Mouse (Mus musculus): Measurements from ENCODE around the gene Olfr1496. TPM values are rescaled to one million over a fixed set of nuclear protein-coding genes. Genes with fewer than 3 reads are reported as not detected.

Olfr1496 gene
- polyA plus RNA-seq (2015; fragmentation: Nextera tagmentation; extraction: Ambion mirVana): not detected in 2 replicates

DNA sequence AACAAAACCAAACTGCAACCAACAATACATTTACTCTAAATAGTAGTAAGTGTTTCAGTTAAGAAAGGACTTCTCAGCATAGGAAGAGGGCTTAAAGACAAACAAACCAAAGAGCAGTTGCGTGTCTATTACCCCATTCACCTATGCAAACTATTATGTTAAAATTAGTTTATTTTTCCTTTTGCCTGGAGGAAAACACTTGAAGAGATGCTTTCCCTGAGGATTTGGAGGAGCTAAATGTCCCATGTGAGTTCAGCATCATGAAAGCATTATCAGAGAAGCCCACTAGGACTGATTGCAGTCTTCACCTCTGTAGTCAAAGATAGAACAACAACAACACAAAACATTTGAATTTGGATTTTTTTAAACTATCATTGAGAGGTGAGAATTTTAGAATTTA lies at the start of gene Olfr1496:
Gene Olfr1496, plus strand, starts transcription at position 301 of the 400 bp plus-strand sequence.

DNA sequence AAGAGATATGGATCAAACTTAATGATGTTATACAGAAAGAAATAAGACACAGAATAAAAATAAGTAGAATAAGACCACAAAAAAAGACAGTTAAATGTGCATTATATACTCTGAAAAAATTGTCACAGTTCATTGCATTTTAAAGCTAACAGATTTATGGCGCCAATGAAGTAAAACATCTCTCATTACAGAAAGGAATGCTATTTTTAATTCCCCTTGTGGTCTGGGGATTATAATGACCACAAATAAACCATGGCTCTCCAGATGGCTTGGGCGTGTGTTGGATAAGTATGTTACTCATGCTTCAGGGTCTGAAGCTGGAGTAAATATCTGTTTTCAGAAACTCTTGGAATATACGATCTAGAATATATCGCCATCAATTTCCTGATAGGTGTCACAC lies 38.2 kb upstream of the Olfr1496 start, which contains the start of gene Olfr1494:
Gene Olfr1494, plus strand, starts transcription at position 301 of the 400 bp plus-strand sequence.

DNA sequence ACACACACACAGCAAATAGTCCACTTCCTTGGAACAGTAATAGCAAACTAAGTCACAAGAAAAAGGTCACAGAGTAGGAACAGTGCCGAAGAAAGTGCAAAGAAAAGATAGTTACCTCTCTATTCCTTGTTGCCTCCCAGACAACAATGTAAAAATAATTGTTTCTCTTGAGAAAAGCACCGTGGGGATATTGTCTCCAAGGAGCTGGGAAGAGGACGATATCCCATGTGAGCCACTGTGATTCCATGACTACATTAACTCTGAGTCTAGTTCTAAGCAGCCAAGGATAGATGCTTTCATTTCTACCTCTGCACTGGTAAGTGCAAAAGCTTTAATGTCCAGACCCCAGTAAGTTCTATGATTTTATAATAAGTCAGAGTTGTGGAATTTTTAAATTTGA lies 13.4 kb upstream of the Olfr1496 start, which contains the start of gene Olfr1495:
Gene Olfr1495, plus strand, starts transcription at position 301 of the 400 bp plus-strand sequence.

DNA sequence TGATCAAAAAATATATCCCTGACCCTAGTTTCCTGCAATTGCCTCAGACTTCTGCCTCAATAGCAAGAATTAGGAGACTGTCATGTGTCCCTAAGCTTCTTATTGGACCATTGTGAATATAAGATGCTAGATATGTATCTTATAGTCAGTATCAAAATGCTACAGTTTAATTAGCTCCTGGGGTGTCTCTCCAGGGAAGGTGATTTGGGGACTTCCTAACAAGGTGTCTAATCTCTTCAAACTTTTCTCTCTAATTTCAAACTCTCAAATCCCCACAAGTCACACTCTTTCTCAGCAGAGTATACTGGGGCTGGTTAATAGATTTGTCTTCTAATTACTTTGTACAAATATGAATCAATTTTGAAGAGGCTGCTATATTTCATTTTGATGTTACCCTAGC lies 20.4 kb downstream of the Olfr1496 start, which contains the start of gene Olfr1497:
Gene Olfr1497, minus strand, starts transcription at position 101 of the 400 bp plus-strand sequence.

DNA sequence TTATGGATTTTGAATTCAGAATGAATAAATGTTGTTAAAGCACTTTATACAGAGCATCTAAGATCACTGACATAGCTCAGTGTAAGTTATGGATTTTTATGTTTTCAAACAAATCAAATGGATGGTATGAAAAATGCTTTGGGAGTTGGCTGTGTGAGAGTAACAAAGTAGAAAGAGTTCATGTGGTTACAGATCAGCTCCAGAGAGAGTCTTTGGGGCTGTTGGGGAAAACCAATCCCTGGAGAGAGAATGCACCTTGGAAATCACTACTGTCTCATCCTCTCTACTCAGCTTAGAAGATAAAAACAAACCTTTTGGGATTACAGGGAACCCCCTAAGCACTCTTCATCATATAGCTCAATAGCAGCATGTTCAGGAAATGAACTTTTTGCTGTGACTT lies 41.7 kb downstream of the Olfr1496 start, which contains the start of gene Olfr1499:
Gene Olfr1499, minus strand, starts transcription at position 101 of the 400 bp plus-strand sequence.

DNA sequence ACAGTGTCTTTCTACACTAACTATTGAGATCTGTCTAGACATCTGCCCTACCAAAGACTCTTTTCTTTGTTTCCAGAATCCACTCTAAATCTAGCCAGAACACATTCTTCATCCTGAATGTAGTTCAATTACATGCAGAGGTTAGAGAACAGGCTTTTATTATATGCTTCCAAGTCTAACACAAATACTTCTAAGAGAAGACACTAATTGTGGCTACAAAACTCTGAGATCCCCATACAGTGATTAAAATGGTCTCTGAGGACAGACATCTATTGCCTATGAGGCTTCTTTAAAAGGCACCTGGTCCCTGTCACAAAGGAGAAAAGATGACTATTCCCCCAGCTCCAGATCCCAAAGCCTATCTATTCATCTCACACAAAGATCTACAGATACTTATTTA lies 52.7 kb downstream of the Olfr1496 start, which contains the start of gene Olfr1500:
Gene Olfr1500, minus strand, starts transcription at position 101 of the 400 bp plus-strand sequence.

Other genes starting within 250 kb of the Olfr1496 start
- gene Olfr1480, start 250.0 kb upstream of the Olfr1496 start, polyA plus RNA-seq (2015; fragmentation: Nextera tagmentation; extraction: Ambion mirVana): not detected in 2 replicates
- not detected in 2 replicates for gene Olfr1484, start 194.4 kb upstream of the Olfr1496 start, polyA plus RNA-seq (2015; fragmentation: Nextera tagmentation; extraction: Ambion mirVana)
- gene Olfr1487, start 160.5 kb upstream of the Olfr1496 start, polyA plus RNA-seq (2015; fragmentation: Nextera tagmentation; extraction: Ambion mirVana): not detected in 2 replicates
- not detected in 2 replicates for gene Olfr1489, start 146.3 kb upstream of the Olfr1496 start, polyA plus RNA-seq (2015; fragmentation: Nextera tagmentation; extraction: Ambion mirVana)
- not detected in 2 replicates for gene Olfr1490, start 126.8 kb upstream of the Olfr1496 start, polyA plus RNA-seq (2015; fragmentation: Nextera tagmentation; extraction: Ambion mirVana)
- not detected in 2 replicates for gene Olfr1491, start 80.6 kb upstream of the Olfr1496 start, polyA plus RNA-seq (2015; fragmentation: Nextera tagmentation; extraction: Ambion mirVana)
- not detected in 2 replicates for gene Olfr1493-ps1, start 54.6 kb upstream of the Olfr1496 start, polyA plus RNA-seq (2015; fragmentation: Nextera tagmentation; extraction: Ambion mirVana)
- gene Olfr1494, start 38.1 kb upstream of the Olfr1496 start, polyA plus RNA-seq (2015; fragmentation: Nextera tagmentation; extraction: Ambion mirVana): not detected in 2 replicates
- not detected in 2 replicates for gene Olfr1495, start 13.3 kb upstream of the Olfr1496 start, polyA plus RNA-seq (2015; fragmentation: Nextera tagmentation; extraction: Ambion mirVana)
- not detected in 2 replicates for gene Olfr1497, start 20.3 kb downstream of the Olfr1496 start, polyA plus RNA-seq (2015; fragmentation: Nextera tagmentation; extraction: Ambion mirVana)
- not detected in 2 replicates for gene Olfr1499, start 41.6 kb downstream of the Olfr1496 start, polyA plus RNA-seq (2015; fragmentation: Nextera tagmentation; extraction: Ambion mirVana)
- gene Olfr1500, start 52.6 kb downstream of the Olfr1496 start, polyA plus RNA-seq (2015; fragmentation: Nextera tagmentation; extraction: Ambion mirVana): not detected in 2 replicates
- gene Olfr1501, start 72.8 kb downstream of the Olfr1496 start, polyA plus RNA-seq (2015; fragmentation: Nextera tagmentation; extraction: Ambion mirVana): not detected in 2 replicates
- gene Olfr1502, start 83.9 kb downstream of the Olfr1496 start, polyA plus RNA-seq (2015; fragmentation: Nextera tagmentation; extraction: Ambion mirVana): not detected in 2 replicates
- gene Olfr1504, start 120.0 kb downstream of the Olfr1496 start, polyA plus RNA-seq (2015; fragmentation: Nextera tagmentation; extraction: Ambion mirVana): not detected in 2 replicates
- gene Olfr1505, start 135.7 kb downstream of the Olfr1496 start, polyA plus RNA-seq (2015; fragmentation: Nextera tagmentation; extraction: Ambion mirVana): not detected in 2 replicates

Data from urinary bladder, postnatal 0 days (tissue).